Mouse (Mus musculus) spleen, adult 2 months (tissue): ENCODE results near the gene Ces1a.

ENCODE experiments used
- CTCF ChIP-seq: fragments of 200-500 bp; IDR thresholded peaks from 2 replicates; pipeline ENCODE4 v1.5.1; 2011; ENCODE audit warnings: mild to moderate bottlenecking, inconsistent platforms; ENCODE audit not compliant: insufficient read depth, insufficient read length, insufficient replicate concordance; ENCODE audit errors: extremely low read depth
- POLR2A ChIP-seq: fragments of 200-500 bp; IDR thresholded peaks from 2 replicates; pipeline ENCODE4 v1.6.1; 2011; ENCODE audit warnings: low read depth, low read length, inconsistent platforms

DNA sequence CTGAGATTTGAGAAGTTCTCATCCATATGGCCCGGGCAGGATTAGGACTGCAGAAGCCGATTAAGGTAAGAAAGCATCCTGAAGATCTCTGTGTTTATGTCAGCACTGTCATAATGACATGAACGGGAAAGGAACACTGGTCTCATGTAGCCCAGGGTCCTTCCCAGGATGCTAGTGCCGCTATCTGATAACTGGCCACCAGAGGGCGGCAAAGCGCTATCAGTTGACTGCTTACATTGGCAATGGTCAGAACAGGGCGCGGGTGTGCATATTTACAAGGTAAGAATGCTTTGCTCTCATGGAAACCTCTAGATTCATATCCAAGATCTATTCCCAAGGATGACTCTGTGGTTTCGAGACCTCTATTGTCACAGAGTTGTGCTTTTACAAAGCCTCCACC, 36.6 kb downstream of the Ces1a start:
- TF ChIP-seq CTCF: peak; percentile 57; the same call in 1 of the 2 replicates
- TF ChIP-seq POLR2A: no peak
